Mouse (Mus musculus) heart, embryonic 14.5 days (tissue): ENCODE data around the gene Fbxw5. TPM values are rescaled to one million over a fixed set of nuclear protein-coding genes. Genes with fewer than 3 reads are reported as not detected.
A peak's percentile ranks its signal among the peaks of the same experiment; 100 is the strongest.

Experiments used
- ATAC-seq: fragments of 200-750 bp; cut with Nextera tagmentation; 2 replicates; pipeline ENCODE4 v1.8.0; 2017; ENCODE audit warnings: low read depth, moderate TSS enrichment; ENCODE audit not compliant: insufficient number of reproducible peaks, insufficient read depth, low FRiP score
- H3K27ac ChIP-seq, 2 experiments: fragments of 200-500 bp in 1 of 2; fragments of 300-500 bp in 1 of 2; sonication (generic) in 1 of 2; replicated peaks in 1 of 2; 2 replicates each; pipeline ENCODE4 v1.5.1; 2012 to 2014; ENCODE audit warnings: low read depth in 2 of 2, low read length in 2 of 2, control low read depth in 1 of 2, mild to moderate bottlenecking in 1 of 2, mixed read lengths in 1 of 2; ENCODE audit not compliant: control insufficient read depth in 1 of 2, insufficient read depth in 1 of 2
- H3K27me3 ChIP-seq: fragments of 300-500 bp; sonication (generic); 2 replicates; pipeline ENCODE4 v1.6.1; 2014; ENCODE audit warnings: mild to moderate bottlenecking, low read length, control low read depth; ENCODE audit not compliant: control insufficient read depth, insufficient read depth
- H3K36me3 ChIP-seq: fragments of 300-500 bp; sonication (generic); 2 replicates; pipeline ENCODE4 v1.6.1; 2014; ENCODE audit warnings: mild to moderate bottlenecking, control low read depth, low read length, mixed read lengths; ENCODE audit not compliant: control insufficient read depth, insufficient read depth
- H3K4me1 ChIP-seq, 2 experiments: fragments of 200-500 bp in 1 of 2; fragments of 300-500 bp in 1 of 2; sonication (generic) in 1 of 2; 2 replicates each; pipeline ENCODE4 v1.6.1; 2012 to 2014; ENCODE audit warnings: low read length in 2 of 2, control low read depth in 1 of 2, mixed read lengths in 1 of 2; ENCODE audit not compliant: control insufficient read depth in 2 of 2, insufficient read depth in 2 of 2
- H3K4me2 ChIP-seq: fragments of 300-500 bp; sonication (generic); 2 replicates; pipeline ENCODE4 v1.6.1; 2014; ENCODE audit warnings: mild to moderate bottlenecking, low read length
- H3K4me3 ChIP-seq, 2 experiments: fragments of 200-500 bp in 1 of 2; fragments of 300-500 bp in 1 of 2; sonication (generic) in 1 of 2; 2 replicates each; pipeline ENCODE4 v1.5.1; 2012 to 2014; ENCODE audit warnings: low read length in 2 of 2, mild to moderate bottlenecking in 2 of 2, control low read depth in 1 of 2, low read depth in 1 of 2, moderate library complexity in 1 of 2; ENCODE audit not compliant: control insufficient read depth in 1 of 2, insufficient read depth in 1 of 2
- H3K9ac ChIP-seq: fragments of 300-500 bp; sonication (generic); 2 replicates; pipeline ENCODE4 v1.6.1; 2014; ENCODE audit warnings: mild to moderate bottlenecking, low read length
- H3K9me3 ChIP-seq: fragments of 300-500 bp; sonication (generic); 2 replicates; pipeline ENCODE4 v1.6.1; 2016; ENCODE audit warnings: low read length, control low read depth; ENCODE audit not compliant: control insufficient read depth
- WGBS: fragments of 180-500 bp; shearing (Covaris S2); extraction: QIAGEN DNeasy Blood & Tissue Kit; methylation state at CpG from one replicate; pipeline ENCODE4 v1.1.7; 2014; 5-methylcytosine and 5-hydroxymethylcytosine counted together
- polyA plus RNA-seq: library from polyadenylated mRNA; unstranded; fragments of >200 nt; fragmentation: Nextera tagmentation; extraction: Ambion mirVana; gene quantifications from 2 replicates; pipeline ENCODE4 v1.2.1, GENCODE M21; 2014

Fbxw5 gene
- polyA plus RNA-seq, 1 experiment from 2014 or later: 82.8 TPM

- Histone ChIP-seq H3K4me3 (no peak overlapping the region), H3K27ac (no peak overlapping the region), H3K9ac (no peak overlapping the region), H3K36me3 (peaks cover 8% of the 10 kb centered on the region), H3K4me1 (peaks cover 14 to 19% of the 10 kb centered on the region in 2 experiments), H3K27me3 (no peaks in the 10 kb centered on the region), H3K9me3 (no peaks in the 10 kb centered on the region), H3K4me2 (no peak overlapping the region)
- WGBS: 47% methylated on average over 6 of the region's 6 CpGs
- ATAC-seq: no peak
Measured at GRCm38 (mm10) chr2:25497846-25498575, 2.5 kb upstream of the Fbxw5 start.

- H3K27ac ChIP-seq: no peak overlapping the region
- no peak overlapping the region for H3K4me3 ChIP-seq
- H3K27me3 ChIP-seq: no peaks in the 10 kb centered on the region
- no peaks in the 10 kb centered on the region for H3K9me3 ChIP-seq
- H3K4me2 ChIP-seq: no peak overlapping the region
- no peak for ATAC-seq
- peaks cover 14 to 19% of the 10 kb centered on the region in 2 experiments for H3K4me1 ChIP-seq
- 63% methylated on average over 15 of the region's 15 CpGs for WGBS
- no peak overlapping the region for H3K9ac ChIP-seq
- H3K36me3 ChIP-seq: peaks cover 16% of the 10 kb centered on the region
Measured at GRCm38 (mm10) chr2:25498622-25499478, 1.7 kb upstream of the Fbxw5 start.

GRCm38 (mm10) chr2:25500071-25500575 is 427 bp upstream of the Fbxw5 start:
- Histone ChIP-seq H3K36me3 (peaks cover 29% of the 10 kb centered on the region), H3K4me2 (peak overlapping the region; percentile 75), H3K27ac (peak overlapping the region; percentile 66 to 70; a peak in 3 of 4 replicates), H3K4me3 (peak overlapping the region; percentile 47 to 93), H3K4me1 (peaks cover 14 to 19% of the 10 kb centered on the region in 2 experiments), H3K9me3 (no peaks in the 10 kb centered on the region), H3K27me3 (no peaks in the 10 kb centered on the region), H3K9ac (peak overlapping the region; percentile 98)
- 66% methylated on average over 6 of the region's 6 CpGs for WGBS
- ATAC-seq: 0 out of 2 replicates have a peak, but pooled peaks have one; percentile 4

- Histone ChIP-seq H3K9ac (peak within 1 kb of the TSS; percentile 98), H3K9me3 (no peaks in the 10 kb centered on the region), H3K4me3 (peak within 1 kb of the TSS; percentile 93 to 98), H3K4me2 (peak within 1 kb of the TSS; percentile 98), H3K27me3 (no peaks in the 10 kb centered on the region), H3K36me3 (peaks cover 36% of the 10 kb centered on the region), H3K4me1 (peaks cover 14 to 19% of the 10 kb centered on the region in 2 experiments), H3K27ac (peak within 1 kb of the TSS; percentile 76 to 77)
- 73% methylated on average over 20 of the region's 20 CpGs for WGBS
- no peak for ATAC-seq
Measured at GRCm38 (mm10) chr2:25501593-25502486, 1.3 kb downstream of the Fbxw5 start, which contains the start of gene C8g. TSS of gene C8g (minus strand) at chr2:25501719.

GRCm38 (mm10) chr2:25502726-25503125 is 2.2 kb downstream of the Fbxw5 start:
- H3K27me3 ChIP-seq: no peaks in the 10 kb centered on the region
- WGBS: 73% methylated on average over 3 of the region's 3 CpGs
- peaks cover 36% of the 10 kb centered on the region for H3K36me3 ChIP-seq
- peaks cover 14 to 18% of the 10 kb centered on the region in 2 experiments for H3K4me1 ChIP-seq
- H3K4me3 ChIP-seq: no peak overlapping the region
- no peak overlapping the region for H3K9ac ChIP-seq
- no peak overlapping the region for H3K4me2 ChIP-seq
- no peaks in the 10 kb centered on the region for H3K9me3 ChIP-seq
- H3K27ac ChIP-seq: no peak overlapping the region
- ATAC-seq: no peak

- no peak for ATAC-seq
- WGBS: 89% methylated on average over 19 of the region's 19 CpGs
- Histone ChIP-seq H3K27ac (no peak overlapping the region), H3K9ac (no peak overlapping the region), H3K27me3 (no peaks in the 10 kb centered on the region), H3K9me3 (no peaks in the 10 kb centered on the region), H3K4me2 (no peak overlapping the region), H3K4me1 (peaks cover 11 to 14% of the 10 kb centered on the region in 2 experiments), H3K4me3 (no peak overlapping the region), H3K36me3 (peaks cover 36% of the 10 kb centered on the region)
Measured at GRCm38 (mm10) chr2:25504538-25504937, 4.0 kb downstream of the Fbxw5 start.

GRCm38 (mm10) chr2:25505000-25505399 is 4.5 kb downstream of the Fbxw5 start:
- no peak overlapping the region for H3K27ac ChIP-seq
- no peak overlapping the region for H3K4me2 ChIP-seq
- no peak overlapping the region for H3K4me3 ChIP-seq
- no peak overlapping the region for H3K9ac ChIP-seq
- no peaks in the 10 kb centered on the region for H3K9me3 ChIP-seq
- H3K4me1 ChIP-seq: peaks cover 11 to 13% of the 10 kb centered on the region in 2 experiments
- no peaks in the 10 kb centered on the region for H3K27me3 ChIP-seq
- 80% methylated on average over 1 of the region's 1 CpGs for WGBS
- no peak for ATAC-seq
- peaks cover 36% of the 10 kb centered on the region for H3K36me3 ChIP-seq
